Mouse (Mus musculus): ENCODE data around the gene Fbxw8.

The Fbxw8 gene

DNA sequence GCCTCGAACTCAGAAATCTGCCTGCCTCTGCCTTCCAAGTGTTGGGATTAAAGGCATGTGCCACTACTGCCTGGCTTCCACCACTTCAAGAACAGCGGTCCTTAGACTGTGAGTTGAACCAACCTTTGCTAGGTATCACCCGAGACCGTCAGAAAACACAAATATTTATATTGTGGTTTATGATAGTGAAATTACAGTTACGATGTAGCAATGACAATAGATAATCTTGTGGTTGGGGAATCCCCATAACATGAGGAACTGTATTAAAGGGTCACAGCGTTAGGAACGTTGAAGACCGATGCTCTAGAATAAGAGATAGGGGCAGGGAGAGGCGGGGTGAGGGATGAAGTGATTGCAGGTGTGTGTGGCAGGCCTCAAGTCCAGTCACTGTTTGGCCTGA lies 109.9 kb downstream of the Fbxw8 start:
- no peak for DNase-seq (ENCODE audit: low read depth, low spot score)

DNA sequence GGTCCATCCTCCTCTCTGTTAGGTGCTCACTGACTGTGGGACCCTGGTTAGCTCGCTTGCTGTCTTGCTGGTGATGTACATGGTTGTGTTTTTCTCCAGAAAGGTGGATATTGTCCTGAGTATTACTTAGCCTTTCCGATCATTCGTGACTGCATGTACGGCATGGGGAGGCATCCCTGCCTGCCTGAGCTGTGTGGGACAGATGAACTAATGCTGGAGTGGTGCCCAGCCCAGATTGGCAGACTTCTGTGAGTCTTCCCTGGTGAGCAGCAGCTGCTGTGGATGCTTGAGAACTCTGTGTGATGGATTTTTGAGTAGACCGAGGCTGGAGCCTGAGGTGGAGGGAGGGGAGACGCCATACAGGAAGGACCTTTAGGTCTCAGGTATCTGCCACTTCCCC lies 110.4 kb downstream of the Fbxw8 start:
- no peak for DNase-seq (ENCODE audit: low read depth, low spot score)

DNA sequence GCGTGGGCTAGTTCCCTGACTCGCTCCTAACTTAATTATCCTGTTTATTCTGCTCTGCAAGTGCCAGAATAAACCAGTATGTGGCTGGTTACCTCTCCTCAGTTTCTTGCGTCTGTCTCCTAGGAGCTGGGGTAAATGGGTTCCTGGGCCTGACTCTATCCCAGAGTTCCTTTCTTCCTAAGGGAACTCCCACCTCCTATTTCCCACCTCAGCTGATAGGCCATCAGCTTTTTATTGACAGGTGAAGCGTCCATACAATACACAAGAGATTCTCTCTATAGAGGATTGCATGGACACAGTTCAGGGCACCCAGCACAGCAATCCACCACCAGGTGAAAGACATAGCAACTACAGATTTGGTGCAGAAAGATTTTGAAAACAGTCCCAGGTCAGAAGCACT lies 111.5 kb downstream of the Fbxw8 start:
- no peak for DNase-seq (ENCODE audit: low read depth, low spot score)

GRCm38 (mm10) chr5:118042599-118042998 lies 112.7 kb downstream of the Fbxw8 start:
- DNase-seq (ENCODE audit: low read depth, low spot score) = no peak

GRCm38 (mm10) chr5:118039241-118039668 lies 116.0 kb downstream of the Fbxw8 start:
- DNase-seq (ENCODE audit: low read depth, low spot score) = no peak

DNA sequence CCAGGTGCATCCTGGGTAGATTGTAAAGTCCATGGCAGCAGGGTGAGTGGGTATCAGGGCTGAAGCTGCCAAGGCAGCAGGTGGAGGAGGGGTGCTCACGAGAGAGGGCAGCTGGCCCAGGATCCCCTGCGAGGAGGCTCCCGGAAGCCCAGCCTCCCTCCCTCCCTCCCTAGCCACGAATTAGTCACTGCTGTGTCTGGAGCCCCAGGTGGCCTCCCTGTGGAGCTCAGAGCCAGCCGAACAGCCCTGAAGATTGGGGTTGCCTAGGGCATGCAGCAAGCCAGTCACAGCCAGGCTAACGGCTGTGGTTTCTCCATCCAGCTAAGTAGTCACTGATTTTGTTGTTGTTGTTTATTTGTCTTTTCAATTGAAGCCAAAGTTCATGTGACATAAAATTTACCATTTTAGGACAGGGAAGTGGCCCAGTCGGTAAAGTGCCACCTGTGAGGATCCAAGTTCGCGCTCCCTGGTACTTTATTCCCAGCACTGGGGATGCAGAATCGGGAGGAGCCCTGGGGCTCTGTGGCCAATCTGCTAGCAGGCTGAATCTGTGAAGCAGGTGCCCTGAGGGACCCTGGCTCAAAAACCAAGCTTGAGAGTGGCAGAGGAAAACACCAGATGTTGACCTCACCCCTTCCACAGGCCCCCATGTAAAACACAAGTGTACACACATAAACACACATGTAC lies 117.3 kb downstream of the Fbxw8 start:
- peak; percentile 58 for DNase-seq (ENCODE audit: low read depth, low spot score)

GRCm38 (mm10) chr5:118036888-118037797 lies 118.1 kb downstream of the Fbxw8 start:
- DNase-seq (ENCODE audit: low read depth, low spot score) = no peak

DNA sequence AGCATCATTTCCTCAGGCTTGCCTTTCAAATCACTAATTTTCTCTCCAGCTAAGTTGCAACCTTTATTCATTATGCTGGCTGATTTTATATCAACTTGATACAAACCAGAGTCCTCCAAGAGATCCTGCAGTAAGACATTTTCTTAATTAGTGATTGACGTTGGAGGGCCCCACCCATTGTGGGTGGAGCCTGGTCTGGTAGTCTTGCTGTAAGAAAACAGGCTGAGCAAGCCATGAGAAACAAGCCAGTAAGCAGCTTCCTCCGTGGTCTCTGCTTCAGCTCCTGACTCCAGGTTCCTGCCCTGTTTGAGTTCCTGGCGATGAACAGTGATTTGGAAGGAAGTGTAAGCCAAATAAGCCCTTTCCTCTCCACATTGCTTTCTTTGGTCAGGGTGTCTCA lies 119.5 kb downstream of the Fbxw8 start:
- DNase-seq (ENCODE audit: low read depth, low spot score) = no peak

DNA sequence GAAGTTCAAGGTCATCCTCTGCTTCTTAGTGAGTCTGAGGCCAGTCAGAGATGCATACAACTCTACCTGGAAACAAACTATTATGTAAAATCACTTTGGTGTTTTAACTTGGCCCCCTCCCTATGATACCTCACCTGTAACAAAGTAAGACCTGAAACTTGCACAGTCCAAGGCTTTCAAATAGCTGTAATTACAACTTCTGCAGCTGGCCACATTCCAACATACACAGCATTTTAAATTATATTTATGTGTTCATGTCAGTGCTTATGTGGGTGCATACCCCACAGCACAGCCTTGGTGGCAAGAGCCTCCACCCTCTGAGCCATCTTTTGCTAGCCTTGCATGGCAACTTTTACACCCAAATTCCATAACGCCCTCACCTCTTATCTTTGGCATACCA lies 120.6 kb downstream of the Fbxw8 start:
- DNase-seq (ENCODE audit: low read depth, low spot score) = no peak

GRCm38 (mm10) chr5:118033740-118034139 lies 121.5 kb downstream of the Fbxw8 start:
- no peak for DNase-seq (ENCODE audit: low read depth, low spot score)

- DNase-seq (ENCODE audit: low read depth, low spot score) = no peak
Measured at GRCm38 (mm10) chr5:118033328-118033727, 121.9 kb downstream of the Fbxw8 start.

GRCm38 (mm10) chr5:118031508-118031907 lies 123.8 kb downstream of the Fbxw8 start:
- no peak for DNase-seq (ENCODE audit: low read depth, low spot score)

GRCm38 (mm10) chr5:118031059-118031458 lies 124.2 kb downstream of the Fbxw8 start:
- no peak for DNase-seq (ENCODE audit: low read depth, low spot score)

DNA sequence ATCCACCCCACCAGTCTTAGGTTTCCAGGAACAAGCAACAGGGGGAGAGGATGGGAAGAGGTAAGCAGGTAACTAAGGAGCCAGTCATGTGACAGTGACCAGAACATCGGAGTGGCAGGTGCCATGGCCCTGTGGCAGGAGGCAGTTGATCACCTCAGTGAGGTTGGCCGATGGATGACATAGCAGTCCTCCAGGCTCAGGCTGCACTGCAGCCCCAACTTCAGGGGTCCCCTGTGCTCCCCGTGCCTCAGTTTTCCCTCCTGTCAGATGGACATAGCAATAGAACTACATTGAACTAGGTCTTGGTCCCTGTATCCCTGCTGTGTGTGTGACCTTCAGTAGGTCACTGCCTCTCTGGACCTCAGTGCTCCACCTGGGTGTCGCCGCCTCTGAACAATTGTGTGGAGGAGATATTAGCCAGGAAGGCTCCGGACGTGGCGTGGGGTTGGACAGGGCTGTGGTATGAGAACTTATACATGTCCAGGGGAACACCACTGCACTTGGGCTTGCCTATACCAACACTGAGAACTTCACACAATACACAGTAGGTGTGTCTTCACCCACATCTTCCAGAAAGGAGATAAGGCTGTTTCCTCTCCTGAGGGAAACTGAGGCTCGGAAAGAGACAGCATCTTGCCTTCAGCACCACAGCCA lies 125.1 kb downstream of the Fbxw8 start:
- no peak for DNase-seq (ENCODE audit: low read depth, low spot score)

DNA sequence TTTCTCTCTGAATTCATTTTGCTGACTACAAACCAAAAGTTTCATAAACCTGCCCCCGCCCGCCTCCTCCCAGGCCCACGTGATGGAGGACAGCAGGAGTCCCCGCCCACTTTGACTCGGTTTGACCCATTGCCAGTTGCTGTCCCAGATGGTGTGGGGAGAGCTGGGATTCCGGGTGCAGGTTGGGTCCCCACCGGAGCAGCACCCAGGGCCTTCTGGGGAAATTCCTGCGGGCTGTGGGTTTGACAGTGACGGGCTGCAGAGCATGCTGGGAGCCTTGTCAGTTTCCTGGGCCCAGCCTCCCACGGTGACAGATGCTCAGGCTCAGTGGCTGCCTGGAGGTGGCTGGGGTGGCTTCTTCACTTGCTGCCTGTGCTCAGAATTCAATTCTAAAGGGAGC lies 125.8 kb downstream of the Fbxw8 start:
- DNase-seq (ENCODE audit: low read depth, low spot score) = no peak

DNA sequence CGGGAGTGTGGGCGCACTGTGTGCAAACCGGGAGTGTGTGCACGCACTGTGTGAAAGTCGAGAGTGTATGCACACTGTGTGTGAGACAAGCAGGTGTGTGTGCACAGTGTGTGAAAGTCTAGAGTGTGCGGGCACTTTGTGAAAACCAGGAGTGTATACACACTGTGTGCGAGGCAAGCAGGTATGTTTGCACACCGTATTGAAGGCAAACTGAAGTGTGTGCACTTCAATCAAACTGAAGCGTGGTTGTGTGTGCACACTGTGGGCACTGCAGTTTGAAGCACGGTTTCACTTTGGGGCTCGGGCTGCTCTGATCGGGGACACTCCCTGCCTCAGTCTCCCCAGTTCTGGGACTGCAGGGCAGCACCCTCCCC lies 126.2 kb downstream of the Fbxw8 start:
- DNase-seq (ENCODE audit: low read depth, low spot score) = no peak

DNA sequence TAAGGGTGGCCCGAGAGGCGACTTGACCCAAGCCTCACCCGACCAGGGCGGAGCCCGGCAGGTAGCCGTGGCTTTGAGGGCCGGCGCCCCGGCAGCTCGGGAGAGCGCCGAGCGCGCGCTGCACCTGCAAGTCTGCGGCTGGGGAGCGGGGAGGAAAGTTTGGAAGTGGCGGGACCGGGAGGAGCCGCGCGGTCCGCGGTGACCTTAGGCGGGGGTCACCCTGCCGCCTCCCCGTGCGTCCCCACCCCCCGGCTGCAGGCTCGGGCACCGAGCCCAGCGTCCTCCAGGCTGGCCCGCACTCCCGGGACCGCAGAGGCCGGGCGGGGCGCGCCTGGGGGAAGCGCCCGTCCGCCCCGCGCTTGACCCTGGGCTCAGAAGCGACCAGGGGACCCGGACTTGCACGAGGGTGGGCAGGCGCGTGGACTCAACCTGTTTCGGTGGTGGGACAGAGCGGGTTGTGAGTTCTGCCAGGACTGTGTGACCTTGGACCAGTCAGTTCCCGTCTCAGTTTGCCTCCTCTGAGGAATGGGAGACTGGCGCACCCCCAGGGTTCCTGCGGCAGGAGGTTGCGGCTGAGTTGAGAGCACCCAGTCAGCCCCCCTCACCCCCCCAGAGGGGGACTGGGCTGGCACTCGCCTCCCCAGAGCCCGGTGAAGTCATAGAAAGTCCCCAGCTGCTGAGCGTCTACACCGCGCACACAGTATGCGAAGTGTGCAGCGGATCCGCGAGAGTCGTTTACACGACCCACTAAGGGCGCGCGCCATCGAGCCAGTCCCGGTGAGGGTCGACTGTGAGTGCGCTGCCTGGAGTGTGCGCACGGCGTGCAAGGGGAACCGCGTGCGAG lies 126.9 kb downstream of the Fbxw8 start:
- DNase-seq (ENCODE audit: low read depth, low spot score) = no peak

DNA sequence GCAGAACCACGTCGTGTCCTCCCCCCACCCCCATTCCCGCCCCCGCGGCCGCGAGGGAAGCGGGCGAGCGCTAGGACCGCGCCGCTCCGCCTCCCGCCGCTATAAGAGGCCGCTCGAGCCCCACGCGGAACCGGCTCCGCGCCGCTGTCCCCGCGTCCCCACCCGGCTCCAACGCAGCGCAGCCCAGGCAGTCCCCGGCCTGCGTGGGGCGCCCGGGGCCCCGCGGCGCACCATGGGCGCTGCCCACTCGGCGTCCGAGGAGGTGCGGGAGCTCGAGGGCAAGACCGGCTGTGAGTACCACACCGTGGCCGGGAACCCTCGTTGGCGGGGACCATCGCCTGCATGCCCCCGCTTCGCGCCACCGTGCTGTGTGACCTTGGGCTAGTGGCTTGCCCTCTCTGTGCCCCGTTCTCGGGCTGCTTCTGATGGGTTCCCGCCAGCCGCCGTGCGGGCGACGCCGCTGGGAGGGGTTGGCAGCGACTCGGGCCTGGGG lies 127.5 kb downstream of the Fbxw8 start, which contains the start of gene Tesc:
Gene Tesc (plus strand): TSS at position 46 of the 493 bp plus-strand sequence.
- DNase-seq (ENCODE audit: low read depth, low spot score) = no peak

DNA sequence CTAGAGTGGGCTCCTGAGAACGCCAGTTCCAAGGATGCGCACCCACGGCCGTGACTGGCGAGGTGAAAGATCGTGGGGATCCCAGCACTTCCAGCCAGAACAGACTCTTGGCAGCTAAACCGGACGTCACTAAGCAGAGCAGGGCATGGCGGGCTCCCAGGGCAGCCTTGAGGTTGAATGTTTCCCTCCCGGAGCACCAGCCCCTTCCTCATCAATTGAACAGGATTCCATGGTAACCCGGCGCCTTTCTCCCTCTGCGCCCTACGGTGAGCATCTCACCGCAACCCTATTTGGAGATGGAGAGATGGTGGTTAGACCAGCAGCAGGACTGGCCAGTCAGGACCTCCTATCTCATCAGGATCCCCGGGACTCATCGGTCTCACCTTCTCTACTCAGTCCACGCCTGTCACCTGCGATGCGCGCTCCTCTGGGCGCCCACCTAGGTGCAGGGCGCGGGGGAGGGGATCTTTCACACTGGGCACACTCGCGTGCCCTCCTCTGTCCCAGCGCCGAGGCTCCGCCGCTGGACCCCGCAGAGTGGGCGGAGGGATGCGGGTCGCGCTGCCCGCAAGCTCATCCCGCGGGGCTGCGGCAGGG lies 128.1 kb downstream of the Fbxw8 start:
- no peak for DNase-seq (ENCODE audit: low read depth, low spot score)

GRCm38 (mm10) chr5:118026343-118026742 lies 128.9 kb downstream of the Fbxw8 start:
- no peak for DNase-seq (ENCODE audit: low read depth, low spot score)

DNA sequence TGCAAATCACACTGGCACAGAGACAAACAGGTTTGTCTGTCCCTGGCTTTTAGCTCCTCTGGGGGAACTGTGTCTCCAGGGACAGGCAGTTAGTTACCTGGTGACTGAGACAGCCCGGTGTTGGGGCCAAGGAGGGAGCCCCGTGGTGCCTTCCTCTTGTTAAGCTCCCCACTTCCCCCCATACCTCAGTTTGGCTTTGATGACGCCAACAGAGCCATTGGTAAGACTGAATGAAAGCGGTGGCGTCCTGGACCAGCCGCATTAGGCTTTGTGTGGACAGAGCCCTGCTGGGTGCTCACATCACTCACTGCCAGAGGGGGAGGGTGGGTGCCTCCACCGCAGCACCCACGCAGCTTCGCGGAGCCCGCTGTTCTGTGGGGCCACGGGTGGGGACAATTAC lies 129.4 kb downstream of the Fbxw8 start:
- no peak for DNase-seq (ENCODE audit: low read depth, low spot score)
